ENCODE assay signal across 10 mouse cellular contexts in the genomic region with DNA sequence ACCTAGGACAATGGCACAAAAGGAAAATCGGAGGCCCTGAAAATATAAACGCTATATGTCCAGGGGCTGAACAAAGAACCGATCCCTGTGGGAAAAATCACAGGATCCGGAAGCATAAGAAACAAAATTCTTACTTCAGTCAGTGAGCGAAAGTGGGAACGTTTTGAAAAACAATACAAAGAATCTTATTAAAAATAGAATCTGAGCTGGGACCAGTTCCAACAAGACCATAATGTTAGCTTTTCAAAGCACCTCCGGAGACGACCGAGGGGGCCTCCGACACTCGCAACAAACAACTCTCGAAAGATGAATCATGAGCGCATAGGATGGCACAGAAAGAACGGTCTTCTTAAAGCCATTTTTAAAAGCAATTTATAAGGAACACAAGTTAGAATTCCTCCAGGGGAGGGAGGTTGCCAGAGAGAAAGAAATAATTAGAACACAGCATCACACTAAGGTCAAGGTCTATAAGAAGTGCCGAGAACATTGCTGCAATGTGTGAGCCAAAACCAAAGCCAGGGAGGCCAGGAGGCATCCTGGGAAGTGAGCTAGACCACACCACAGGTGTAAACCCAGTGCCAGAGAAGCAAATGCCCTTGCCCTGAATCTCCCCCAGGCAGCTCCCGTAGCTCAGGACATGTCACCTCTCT. TPM values are rescaled to one million over a fixed set of nuclear protein-coding genes. Genes with fewer than 3 reads are reported as not detected.
DNase-seq lines count a peak whose midpoint lies in the region; ATAC-seq and TF ChIP-seq lines count a peak whose summit lies in the region.
"Had no signal": no experiment of that assay in that cellular context is flagged by ENCODE, and none has a peak within 500 bp of the region (broad histone marks: within the 10 kb centered on the region; RNA-seq: fewer than 3 reads in every experiment).

No protein-coding gene starts in this region.

- no peak for TF ChIP-seq EP300 in heart, postnatal 0 days (IDR thresholded peaks at IDR 0.05; ENCODE audit: low read depth)

- H3K36me3 ChIP-seq in heart, postnatal 0 days (replicated peaks; ENCODE audit: control insufficient read depth, insufficient read depth, low read length): no peaks in the 10 kb centered on the region
- H3K36me3 ChIP-seq in heart, embryonic 11.5 days (ENCODE audit: control insufficient read depth, insufficient read depth, low read length): no peaks in the 10 kb centered on the region
- no peaks in the 10 kb centered on the region for H3K36me3 ChIP-seq in lung, embryonic 15.5 days
- H3K36me3 ChIP-seq in stomach, embryonic 14.5 days (ENCODE audit: control insufficient read depth, insufficient read depth, low read length): no peaks in the 10 kb centered on the region
- H3K36me3 ChIP-seq: midbrain, embryonic 15.5 days; neural tube, embryonic 13.5 days had no signal

- ATAC-seq in heart, postnatal 0 days (ENCODE audit: insufficient read depth, low read depth): no peak
- no peak for ATAC-seq in heart, embryonic 11.5 days (replicated peaks; ENCODE audit: insufficient number of reproducible peaks, low FRiP score, low TSS enrichment)
- no peak for ATAC-seq in lung, embryonic 15.5 days (ENCODE audit: borderline replicate concordance, extremely low read depth, low FRiP score, low TSS enrichment)
- ATAC-seq in stomach, embryonic 14.5 days (ENCODE audit: insufficient number of reproducible peaks, insufficient read depth, low FRiP score, low read depth): no peak
- ATAC-seq: midbrain, embryonic 15.5 days had no signal

- H3K4me2 ChIP-seq in heart, postnatal 0 days (ENCODE audit: low read depth, low read length): peak overlapping the region; percentile 40
- H3K4me2 ChIP-seq in heart, embryonic 11.5 days: no peak overlapping the region
- H3K4me2 ChIP-seq in lung, embryonic 15.5 days: no peak overlapping the region
- no peak overlapping the region for H3K4me2 ChIP-seq in stomach, embryonic 14.5 days (replicated peaks; ENCODE audit: low read depth, low read length)
- H3K4me2 ChIP-seq: midbrain, embryonic 15.5 days; neural tube, embryonic 13.5 days had no signal

- TF ChIP-seq CTCF in heart, postnatal 0 days (IDR thresholded peaks at IDR 0.05; ENCODE audit: low read depth): no peak

- H3K9ac ChIP-seq in heart, postnatal 0 days (replicated peaks; ENCODE audit: low read depth, low read length): no peak overlapping the region; the same call in 1 of the 2 replicates
- H3K9ac ChIP-seq in heart, embryonic 11.5 days (ENCODE audit: low read depth, low read length): no peak overlapping the region
- no peak overlapping the region for H3K9ac ChIP-seq in lung, embryonic 15.5 days
- H3K9ac ChIP-seq in stomach, embryonic 14.5 days (replicated peaks; ENCODE audit: low read depth, low read length): 0 out of 2 replicates have a peak overlapping the region, but pooled peaks have one; percentile 14
- H3K9ac ChIP-seq: midbrain, embryonic 15.5 days; neural tube, embryonic 13.5 days had no signal

- H3K27me3 ChIP-seq in heart, postnatal 0 days (ENCODE audit: control insufficient read depth, insufficient read depth, low read length): no peaks in the 10 kb centered on the region
- no peaks in the 10 kb centered on the region for H3K27me3 ChIP-seq in heart, embryonic 11.5 days (ENCODE audit: control insufficient read depth, insufficient read depth, low read length)
- no peaks in the 10 kb centered on the region for H3K27me3 ChIP-seq in lung, embryonic 15.5 days
- no peaks in the 10 kb centered on the region for H3K27me3 ChIP-seq in stomach, embryonic 14.5 days (ENCODE audit: control insufficient read depth, insufficient read depth, low read length)
- H3K27me3 ChIP-seq: midbrain, embryonic 15.5 days; neural tube, embryonic 13.5 days had no signal

- H3K4me3 ChIP-seq in heart, postnatal 0 days (ENCODE audit: low read depth, low read length): peak overlapping the region; percentile 3; the same call in 1 of the 2 replicates
- H3K4me3 ChIP-seq in heart, embryonic 11.5 days (ENCODE audit: low read depth, low read length): no peak overlapping the region
- H3K4me3 ChIP-seq in lung, embryonic 15.5 days: no peak overlapping the region
- no peak overlapping the region for H3K4me3 ChIP-seq in stomach, embryonic 14.5 days (ENCODE audit: low read depth, low read length)
- H3K4me3 ChIP-seq: midbrain, embryonic 15.5 days; neural tube, embryonic 13.5 days had no signal

- H3K9me3 ChIP-seq in heart, postnatal 0 days (replicated peaks; ENCODE audit: control insufficient read depth, low read length): no peaks in the 10 kb centered on the region
- H3K9me3 ChIP-seq in heart, embryonic 11.5 days (replicated peaks; ENCODE audit: control insufficient read depth, low read length): no peaks in the 10 kb centered on the region
- no peaks in the 10 kb centered on the region for H3K9me3 ChIP-seq in lung, embryonic 15.5 days
- no peaks in the 10 kb centered on the region for H3K9me3 ChIP-seq in stomach, embryonic 14.5 days (ENCODE audit: control insufficient read depth, low read depth, low read length)
- H3K9me3 ChIP-seq: midbrain, embryonic 15.5 days; neural tube, embryonic 13.5 days had no signal

- 35% methylated on average over 16 of the region's 16 CpGs for WGBS in heart, postnatal 0 days
- WGBS in heart, embryonic 11.5 days (ENCODE audit: insufficient replicate concordance): 87% methylated on average over 16 of the region's 16 CpGs
- whole genome bisulfite sequencing in lung, embryonic 15.5 days: 52% methylated on average over 16 of the region's 16 CpGs
- 68% methylated on average over 16 of the region's 16 CpGs for WGBS in stomach, embryonic 14.5 days

- peaks cover 35% of the 10 kb centered on the region for H3K4me1 ChIP-seq in heart, postnatal 0 days (ENCODE audit: control insufficient read depth, insufficient read depth)
- peaks cover 24% of the 10 kb centered on the region for H3K4me1 ChIP-seq in heart, embryonic 11.5 days (ENCODE audit: control insufficient read depth, insufficient read depth, low read length)
- peaks cover 37% of the 10 kb centered on the region for H3K4me1 ChIP-seq in lung, embryonic 15.5 days
- peaks cover 18% of the 10 kb centered on the region for H3K4me1 ChIP-seq in stomach, embryonic 14.5 days (ENCODE audit: control insufficient read depth, insufficient read depth, low read length)

- H3K27ac ChIP-seq in heart, postnatal 0 days (ENCODE audit: low read depth): peak overlapping the region; percentile 67
- H3K27ac ChIP-seq in heart, embryonic 11.5 days (ENCODE audit: low read depth, low read length): no peak overlapping the region
- 0 out of 2 replicates have a peak overlapping the region, but pooled peaks have one; percentile 5 for H3K27ac ChIP-seq in lung, embryonic 15.5 days
- peak overlapping the region; percentile 58; the same call in 1 of the 2 replicates for H3K27ac ChIP-seq in stomach, embryonic 14.5 days (ENCODE audit: low read length)
- H3K27ac ChIP-seq: midbrain, embryonic 15.5 days; neural tube, embryonic 13.5 days had no signal

- no peak for DNase-seq in heart, postnatal 0 days (ENCODE audit: low spot score)
- no peak for DNase-seq in lung, postnatal 25 days (ENCODE audit: low spot score)
- DNase-seq in cerebellum, postnatal 14 days: peak; percentile 51 to 72
- DNase-seq in layer of hippocampus, adult 18-20 months (ENCODE audit: low spot score in 2 of 2): no peak
- DNase-seq: kidney, adult 18-20 months had no signal

RNA-seq across cellular contexts. Expression of gene Usp46, which starts 19.3 kb away (rescaled TPM):
- total RNA-seq in heart, postnatal 0 days (2014; rRNA removed; ENCODE audit: low replicate concordance): 47.3 and 54.5 TPM in 2 replicates
- 22.9 and 27.2 TPM in 2 replicates for polyA plus RNA-seq in heart, postnatal 0 days (2015; fragmentation: Nextera tagmentation; extraction: Ambion mirVana)
- 36.8 and 41.5 TPM in 2 replicates for polyA plus RNA-seq in heart, embryonic 11.5 days (2014; fragmentation: Nextera tagmentation; extraction: Ambion mirVana)
- polyA plus RNA-seq in lung, embryonic 15.5 days (2015; fragmentation: Nextera tagmentation; extraction: Ambion mirVana): 44.5 and 46.4 TPM in 2 replicates
- polyA plus RNA-seq in stomach, embryonic 14.5 days (2014; fragmentation: Nextera tagmentation; extraction: Ambion mirVana): 41.6 and 48.1 TPM in 2 replicates
- 100 to 1,000 TPM; 139 TPM for total RNA-seq in layer of hippocampus, adult 18-20 months (2021)

Comparison
In these comparisons a context has a peak if more than half of its experiments do, and no peak if none do; other contexts are left out.
1. DNase-seq: peak in cerebellum, postnatal 14 days (2 of 2); none in heart, postnatal 0 days (single experiment), lung, postnatal 25 days (single experiment) and layer of hippocampus, adult 18-20 months (0 of 2).